Mouse (Mus musculus): ENCODE measurements at regions not wholly inside any gene's neighbourhood (a gene's known extent, or its start where the extent isn't known, plus 50 kb on each side); places are given as distances from the start of the nearest gene placed in this dataset.
"Not testable (repeated sequence)": the region's sequence is repeated elsewhere in the genome, so short reads cannot be mapped to it uniquely, and the experiment has no call there.

GRCm38 (mm10) chr10:70838147-70838546, 182.4 kb upstream of the Phyhipl start:
- Histone ChIP-seq H3K9me3 (replicated peaks) (peaks cover 20% of the 10 kb centered on the region), H3K36me3 (replicated peaks) (no peaks in the 10 kb centered on the region), H3K4me1 (ENCODE audit: insufficient read depth, low read depth, low read length) (no peaks in the 10 kb centered on the region), H3K4me3 (ENCODE audit: low read depth, low read length) (no peak overlapping the region), H3K27me3 (ENCODE audit: insufficient read depth, low read length) (no peaks in the 10 kb centered on the region)
- ATAC-seq (ENCODE audit: extremely low read depth, insufficient number of reproducible peaks, low FRiP score, poor library complexity, severe bottlenecking) (no peak), DNase-seq (ENCODE audit: low spot score) (no peak)
- TF ChIP-seq POLR2AphosphoS5 (IDR thresholded peaks at IDR 0.05; ENCODE audit: insufficient replicate concordance, low read depth, low read length) (no peak), TAL1 (conservative IDR thresholded peaks at IDR 0.05; ENCODE audit: low read depth, low read length) (no peak), CTCF (IDR thresholded peaks at IDR 0.05; ENCODE audit: low read depth, low read length) (no peak), GATA2 (IDR thresholded peaks at IDR 0.05; ENCODE audit: borderline replicate concordance, low read depth, low read length) (no peak), GATA1 (IDR thresholded peaks at IDR 0.05; ENCODE audit: borderline replicate concordance, low read length) (no peak)

- no peaks in the 10 kb centered on the region for H3K4me1 ChIP-seq (ENCODE audit: insufficient read depth, low read depth, low read length)
- ATAC-seq (ENCODE audit: extremely low read depth, insufficient number of reproducible peaks, low FRiP score, poor library complexity, severe bottlenecking): no peak
Observed at GRCm38 (mm10) chr10:70837326-70837725, 181.6 kb upstream of the Phyhipl start.

GRCm38 (mm10) chr10:70832616-70833015, 176.9 kb upstream of the Phyhipl start:
- H3K4me3 ChIP-seq (ENCODE audit: low read depth, low read length): no peak overlapping the region
- H3K4me1 ChIP-seq (ENCODE audit: insufficient read depth, low read depth, low read length): no peaks in the 10 kb centered on the region
- H3K27me3 ChIP-seq (ENCODE audit: insufficient read depth, low read length): no peaks in the 10 kb centered on the region
- peaks cover 49% of the 10 kb centered on the region for H3K9me3 ChIP-seq (replicated peaks)
- no peak for DNase-seq (ENCODE audit: low spot score)
- no peak for TF ChIP-seq CTCF (IDR thresholded peaks at IDR 0.05; ENCODE audit: low read depth, low read length)
- TF ChIP-seq GATA2 (IDR thresholded peaks at IDR 0.05; ENCODE audit: borderline replicate concordance, low read depth, low read length): no peak
- no peak for TF ChIP-seq POLR2AphosphoS5 (IDR thresholded peaks at IDR 0.05; ENCODE audit: insufficient replicate concordance, low read depth, low read length)
- TF ChIP-seq GATA1 (IDR thresholded peaks at IDR 0.05; ENCODE audit: borderline replicate concordance, low read length): no peak
- TF ChIP-seq TAL1 (conservative IDR thresholded peaks at IDR 0.05; ENCODE audit: low read depth, low read length): no peak
- ATAC-seq (ENCODE audit: extremely low read depth, insufficient number of reproducible peaks, low FRiP score, poor library complexity, severe bottlenecking): no peak
- H3K36me3 ChIP-seq (replicated peaks): no peaks in the 10 kb centered on the region

More at GRCm38 (mm10) chr10:70837326-70837725, 181.6 kb upstream of the Phyhipl start:
- Histone ChIP-seq H3K36me3 (replicated peaks) (no peaks in the 10 kb centered on the region), H3K4me3 (ENCODE audit: low read depth, low read length) (no peak overlapping the region), H3K27me3 (ENCODE audit: insufficient read depth, low read length) (no peaks in the 10 kb centered on the region), H3K9me3 (replicated peaks) (peaks cover 23% of the 10 kb centered on the region)
- TF ChIP-seq POLR2AphosphoS5 (IDR thresholded peaks at IDR 0.05; ENCODE audit: insufficient replicate concordance, low read depth, low read length): no peak
- TF ChIP-seq TAL1 (conservative IDR thresholded peaks at IDR 0.05; ENCODE audit: low read depth, low read length): no peak
- TF ChIP-seq CTCF (IDR thresholded peaks at IDR 0.05; ENCODE audit: low read depth, low read length): no peak
- no peak for TF ChIP-seq GATA2 (IDR thresholded peaks at IDR 0.05; ENCODE audit: borderline replicate concordance, low read depth, low read length)
- TF ChIP-seq GATA1 (IDR thresholded peaks at IDR 0.05; ENCODE audit: borderline replicate concordance, low read length): no peak
- DNase-seq (ENCODE audit: low spot score): no peak

- no peaks in the 10 kb centered on the region for H3K36me3 ChIP-seq (replicated peaks)
- DNase-seq (ENCODE audit: low spot score) (no peak), ATAC-seq (ENCODE audit: extremely low read depth, insufficient number of reproducible peaks, low FRiP score, poor library complexity, severe bottlenecking) (no peak)
- H3K4me1 ChIP-seq (ENCODE audit: insufficient read depth, low read depth, low read length): no peaks in the 10 kb centered on the region
- H3K27me3 ChIP-seq (ENCODE audit: insufficient read depth, low read length): no peaks in the 10 kb centered on the region
- no peak overlapping the region for H3K4me3 ChIP-seq (ENCODE audit: low read depth, low read length)
- TF ChIP-seq TAL1 (conservative IDR thresholded peaks at IDR 0.05; ENCODE audit: low read depth, low read length): no peak
- no peak for TF ChIP-seq CTCF (IDR thresholded peaks at IDR 0.05; ENCODE audit: low read depth, low read length)
- no peak for TF ChIP-seq GATA2 (IDR thresholded peaks at IDR 0.05; ENCODE audit: borderline replicate concordance, low read depth, low read length)
- no peak for TF ChIP-seq POLR2AphosphoS5 (IDR thresholded peaks at IDR 0.05; ENCODE audit: insufficient replicate concordance, low read depth, low read length)
- no peak for TF ChIP-seq GATA1 (IDR thresholded peaks at IDR 0.05; ENCODE audit: borderline replicate concordance, low read length)
- H3K9me3 ChIP-seq (replicated peaks): peaks cover 63% of the 10 kb centered on the region
Observed at GRCm38 (mm10) chr10:70828217-70828616, 172.5 kb upstream of the Phyhipl start.

- ATAC-seq (ENCODE audit: extremely low read depth, insufficient number of reproducible peaks, low FRiP score, poor library complexity, severe bottlenecking); H3K27me3 ChIP-seq (ENCODE audit: insufficient read depth, low read length); DNase-seq (ENCODE audit: low spot score); H3K4me3 ChIP-seq (ENCODE audit: low read depth, low read length); H3K36me3 ChIP-seq (replicated peaks); H3K4me1 ChIP-seq (ENCODE audit: insufficient read depth, low read depth, low read length): not testable (repeated sequence)
- peaks cover 59% of the 10 kb centered on the region for H3K9me3 ChIP-seq (replicated peaks)
Observed at GRCm38 (mm10) chr10:70827522-70827921, 171.8 kb upstream of the Phyhipl start.

GRCm38 (mm10) chr10:70826706-70827105, 170.9 kb upstream of the Phyhipl start:
- peaks cover 53% of the 10 kb centered on the region for H3K9me3 ChIP-seq (replicated peaks)
- TF ChIP-seq TAL1 (conservative IDR thresholded peaks at IDR 0.05; ENCODE audit: low read depth, low read length) (no peak), GATA2 (IDR thresholded peaks at IDR 0.05; ENCODE audit: borderline replicate concordance, low read depth, low read length) (no peak), GATA1 (IDR thresholded peaks at IDR 0.05; ENCODE audit: borderline replicate concordance, low read length) (no peak), CTCF (IDR thresholded peaks at IDR 0.05; ENCODE audit: low read depth, low read length) (no peak), POLR2AphosphoS5 (IDR thresholded peaks at IDR 0.05; ENCODE audit: insufficient replicate concordance, low read depth, low read length) (no peak)
- DNase-seq (ENCODE audit: low spot score) (no peak), ATAC-seq (ENCODE audit: extremely low read depth, insufficient number of reproducible peaks, low FRiP score, poor library complexity, severe bottlenecking) (no peak)
- no peaks in the 10 kb centered on the region for H3K4me1 ChIP-seq (ENCODE audit: insufficient read depth, low read depth, low read length)
- no peaks in the 10 kb centered on the region for H3K27me3 ChIP-seq (ENCODE audit: insufficient read depth, low read length)
- no peaks in the 10 kb centered on the region for H3K36me3 ChIP-seq (replicated peaks)
- H3K4me3 ChIP-seq (ENCODE audit: low read depth, low read length): no peak overlapping the region

GRCm38 (mm10) chr10:70825451-70825850, 169.7 kb upstream of the Phyhipl start:
- Histone ChIP-seq H3K36me3 (replicated peaks) (no peaks in the 10 kb centered on the region), H3K27me3 (ENCODE audit: insufficient read depth, low read length) (no peaks in the 10 kb centered on the region), H3K9me3 (replicated peaks) (peaks cover 48% of the 10 kb centered on the region), H3K4me3 (ENCODE audit: low read depth, low read length) (no peak overlapping the region), H3K4me1 (ENCODE audit: insufficient read depth, low read depth, low read length) (no peaks in the 10 kb centered on the region)
- ATAC-seq (ENCODE audit: extremely low read depth, insufficient number of reproducible peaks, low FRiP score, poor library complexity, severe bottlenecking) (no peak), DNase-seq (ENCODE audit: low spot score) (no peak)
- no peak for TF ChIP-seq CTCF (IDR thresholded peaks at IDR 0.05; ENCODE audit: low read depth, low read length)
- no peak for TF ChIP-seq GATA1 (IDR thresholded peaks at IDR 0.05; ENCODE audit: borderline replicate concordance, low read length)
- no peak for TF ChIP-seq GATA2 (IDR thresholded peaks at IDR 0.05; ENCODE audit: borderline replicate concordance, low read depth, low read length)
- TF ChIP-seq POLR2AphosphoS5 (IDR thresholded peaks at IDR 0.05; ENCODE audit: insufficient replicate concordance, low read depth, low read length): no peak
- no peak for TF ChIP-seq TAL1 (conservative IDR thresholded peaks at IDR 0.05; ENCODE audit: low read depth, low read length)
